Comparison of ENCODE assay signal across 21 mouse cellular contexts in the genomic region with DNA sequence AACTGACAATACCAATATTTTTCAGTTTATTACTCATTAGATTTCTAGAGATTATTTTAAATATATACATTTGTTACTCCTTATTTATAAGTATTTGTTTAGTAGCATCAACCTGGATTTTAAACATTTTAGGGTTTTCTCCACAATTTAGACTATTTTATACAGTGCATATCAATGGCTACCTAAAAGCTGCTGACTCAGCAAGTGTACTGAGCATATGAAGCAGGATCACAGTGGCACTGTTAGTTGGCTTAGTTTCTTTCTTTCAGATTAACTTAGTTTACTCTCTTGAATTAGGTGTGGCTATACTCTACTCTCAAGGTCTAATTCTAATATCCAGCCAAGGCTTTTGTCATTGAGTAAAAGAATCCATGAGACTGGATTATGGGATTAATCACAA. TPM values are rescaled to one million over a fixed set of nuclear protein-coding genes. Genes with fewer than 3 reads are reported as not detected.
DNase-seq lines count a peak whose midpoint lies in the region; ATAC-seq and TF ChIP-seq lines count a peak whose summit lies in the region.
"Had no signal": no experiment of that assay in that cellular context is flagged by ENCODE, and none has a peak within 500 bp of the region (broad histone marks: within the 10 kb centered on the region; RNA-seq: fewer than 3 reads in every experiment).

No protein-coding gene starts in this region.

- no peak overlapping the region for H3K27ac ChIP-seq in ES-E14 (ENCODE audit: insufficient read depth, low read depth, low read length, poor library complexity, severe bottlenecking)
- no peak overlapping the region for H3K27ac ChIP-seq in liver, embryonic 11.5 days (ENCODE audit: low read depth, low read length)
- H3K27ac ChIP-seq: embryonic facial prominence, embryonic 10.5 days; embryonic facial prominence, embryonic 12.5 days; forebrain, embryonic 13.5 days; forebrain, embryonic 15.5 days had no signal

- in situ Hi-C loops in ES-E14 (cut with MboI; ENCODE audit: low sequenced_read_pairs in 2 of 2, unreplicated experiment in 2 of 2): no loop called here

- no peak overlapping the region for H3K4me2 ChIP-seq in liver, embryonic 11.5 days
- H3K4me2 ChIP-seq: embryonic facial prominence, embryonic 12.5 days; forebrain, embryonic 13.5 days; forebrain, embryonic 15.5 days had no signal

- H3K9ac ChIP-seq in ES-E14 (ENCODE audit: insufficient read depth, low read depth, low read length, poor library complexity, severe bottlenecking): no peak overlapping the region
- no peak overlapping the region for H3K9ac ChIP-seq in liver, embryonic 11.5 days (ENCODE audit: low read depth, low read length)
- H3K9ac ChIP-seq: embryonic facial prominence, embryonic 12.5 days; forebrain, embryonic 13.5 days; forebrain, embryonic 15.5 days; forebrain, postnatal 0 days had no signal

- no peak overlapping the region for H3K4me3 ChIP-seq in ES-E14 (ENCODE audit: insufficient read depth in 1 of 2, low read depth in 1 of 2, low read length in 2 of 2, poor library complexity in 1 of 2, severe bottlenecking in 1 of 2)
- no peak overlapping the region for H3K4me3 ChIP-seq in liver, embryonic 11.5 days (ENCODE audit: low read depth, low read length)
- H3K4me3 ChIP-seq: embryonic facial prominence, embryonic 10.5 days; embryonic facial prominence, embryonic 12.5 days; forebrain, embryonic 13.5 days; forebrain, embryonic 15.5 days had no signal

- no peaks in the 10 kb centered on the region for H3K27me3 ChIP-seq in liver, embryonic 11.5 days (replicated peaks; ENCODE audit: control insufficient read depth, insufficient read depth, low read length)
- H3K27me3 ChIP-seq: embryonic facial prominence, embryonic 12.5 days; forebrain, embryonic 13.5 days; forebrain, embryonic 15.5 days; Patski had no signal

- no peak for ATAC-seq in liver, embryonic 11.5 days (replicated peaks; ENCODE audit: low FRiP score)
- ATAC-seq: activated CD4-positive, CD25-positive, alpha-beta regulatory T cell, adult 4 months; forebrain, embryonic 13.5 days; forebrain, embryonic 15.5 days; forebrain, postnatal 0 days; Patski had no signal

- H3K36me3 ChIP-seq in ES-E14 (ENCODE audit: control insufficient read depth, insufficient read depth, low read length, poor library complexity, severe bottlenecking): peaks cover 2% of the 10 kb centered on the region; the same call in 1 of the 2 replicates
- peaks cover 4% of the 10 kb centered on the region; the same call in 1 of the 2 replicates for H3K36me3 ChIP-seq in liver, embryonic 11.5 days (ENCODE audit: control insufficient read depth, insufficient read depth, low read length)
- H3K36me3 ChIP-seq: forebrain, embryonic 15.5 days had no signal

- no peaks in the 10 kb centered on the region for H3K4me1 ChIP-seq in ES-E14 (ENCODE audit: control insufficient read depth in 2 of 2, insufficient read depth in 2 of 2, low read length in 2 of 2, poor library complexity in 1 of 2)
- no peaks in the 10 kb centered on the region for H3K4me1 ChIP-seq in liver, embryonic 11.5 days (replicated peaks; ENCODE audit: control insufficient read depth, insufficient read depth, low read length)
- H3K4me1 ChIP-seq: embryonic facial prominence, embryonic 10.5 days; embryonic facial prominence, embryonic 12.5 days; forebrain, embryonic 13.5 days; forebrain, embryonic 15.5 days had no signal

- DNase-seq in retina, postnatal 1 day: peak; percentile 51
- no peak for DNase-seq in retina, embryonic 14.5 days (ENCODE audit: low spot score)
- DNase-seq in ES-E14 (ENCODE audit: low read depth, low spot score): no peak
- DNase-seq in gonadal fat pad, adult 2 months (ENCODE audit: low read depth): peak; percentile 45
- DNase-seq in thymus, postnatal 4 days: no peak
- DNase-seq in liver, embryonic 11.5 days (ENCODE audit: low spot score): no peak
- DNase-seq: adrenal gland, adult 8-10 months; adrenal gland, postnatal 14 days; adrenal gland, postnatal 36 days; cerebellum, adult 11-12 months; cerebellum, adult 2 months; cerebellum, adult 9-10 months; cerebellum, postnatal 10 days; cerebellum, postnatal 25 days; forebrain, postnatal 0 days had no signal

- H3K9me3 ChIP-seq in ES-E14 (ENCODE audit: control insufficient read depth, insufficient read depth, low read depth, low read length): no peaks in the 10 kb centered on the region
- H3K9me3 ChIP-seq in liver, embryonic 11.5 days (ENCODE audit: control insufficient read depth, low read length): no peaks in the 10 kb centered on the region
- H3K9me3 ChIP-seq: embryonic facial prominence, embryonic 10.5 days; embryonic facial prominence, embryonic 12.5 days; forebrain, embryonic 13.5 days; forebrain, embryonic 15.5 days had no signal

TF ChIP-seq in ES-E14, 5 proteins besides CTCF, POLR2A, EP300 and RAD21:
- TF ChIP-seq MAFK (IDR thresholded peaks at IDR 0.05; ENCODE audit: insufficient read depth, low read depth, low read length) (peak; percentile 95), ZC3H11A (IDR thresholded peaks at IDR 0.05; ENCODE audit: borderline replicate concordance, low read depth, low read length) (no peak)

RNA-seq across cellular contexts. Expression of a gene that starts 27.5 kb away (rescaled TPM):
- 14.0 and 15.4 TPM in 2 replicates for total RNA-seq in ES-E14 (2012; rRNA removed)
- 5.5 and 7.3 TPM in 2 replicates for polyA plus RNA-seq in gonadal fat pad, adult 2 months (2012; rRNA removed)
- polyA plus RNA-seq in liver, embryonic 11.5 days (2014; fragmentation: Nextera tagmentation; extraction: Ambion mirVana): 33.5 and 34.2 TPM in 2 replicates

RNA-seq across cellular contexts. Expression of a gene that starts 27.6 kb away (rescaled TPM):
- total RNA-seq in ES-E14 (2012; rRNA removed): 4.4 and 7.6 TPM in 2 replicates
- 1.5 and 1.7 TPM in 2 replicates for polyA plus RNA-seq in gonadal fat pad, adult 2 months (2012; rRNA removed)
- polyA plus RNA-seq in liver, embryonic 11.5 days (2014; fragmentation: Nextera tagmentation; extraction: Ambion mirVana): 4.7 and 6.0 TPM in 2 replicates

Comparison
In these comparisons a context has a peak if more than half of its experiments do, and no peak if none do; other contexts are left out.
1. DNase-seq: peak in retina, postnatal 1 day (single experiment) and gonadal fat pad, adult 2 months (single experiment); none in retina, embryonic 14.5 days (single experiment), ES-E14 (single experiment), thymus, postnatal 4 days (single experiment) and liver, embryonic 11.5 days (single experiment).